ENCODE assay signal across 23 mouse cellular contexts in the genomic region with DNA sequence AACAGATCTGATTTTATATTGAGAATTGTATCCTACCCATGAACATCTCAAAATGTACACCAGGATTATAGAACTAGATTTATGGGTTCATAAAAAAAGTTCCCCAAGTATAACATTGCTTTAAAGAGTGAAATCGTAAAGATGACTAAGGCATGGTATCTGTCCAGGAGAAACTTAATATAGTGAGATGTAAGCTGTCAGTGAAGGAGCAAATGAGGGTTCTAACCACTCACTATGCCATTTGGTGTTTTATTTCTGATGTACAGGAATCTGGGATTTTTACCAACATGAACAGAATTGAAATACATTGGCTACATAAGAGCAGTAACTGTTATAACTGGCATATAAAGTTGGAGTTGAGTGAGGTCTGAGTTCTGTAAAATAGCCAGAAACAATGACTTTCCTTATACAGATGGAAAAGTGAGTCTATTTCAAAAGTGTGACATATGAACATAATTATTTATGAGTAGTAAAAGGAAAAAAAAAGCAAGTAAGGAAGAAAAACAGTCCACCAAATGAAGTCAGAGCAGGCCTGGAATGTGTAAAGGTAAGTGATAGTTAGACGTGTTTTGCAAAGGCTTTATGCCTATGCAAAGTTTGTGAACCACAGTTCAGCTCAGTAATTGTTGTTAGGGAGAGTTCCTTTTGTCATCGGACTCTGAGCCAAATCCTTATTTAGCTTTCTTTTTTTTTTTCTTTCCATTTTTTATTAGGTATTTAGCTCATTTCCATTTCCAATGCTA. TPM values are rescaled to one million over a fixed set of nuclear protein-coding genes. Genes with fewer than 3 reads are reported as not detected.
"Had no signal": no experiment of that assay in that cellular context is flagged by ENCODE, and none has a peak within 500 bp of the region (broad histone marks: within the 10 kb centered on the region; RNA-seq: fewer than 3 reads in every experiment).

No protein-coding gene starts in this region.

- H3K27ac ChIP-seq: kidney, postnatal 0 days; layer of hippocampus, adult 2 months; liver, embryonic 13.5 days; midbrain, embryonic 12.5 days; midbrain, embryonic 15.5 days; neural tube, embryonic 13.5 days; stomach, embryonic 15.5 days had no signal

- H3K27me3 ChIP-seq: liver, embryonic 13.5 days; midbrain, embryonic 12.5 days; midbrain, embryonic 15.5 days; neural tube, embryonic 13.5 days; stomach, embryonic 15.5 days had no signal

- H3K9me3 ChIP-seq: liver, embryonic 13.5 days; midbrain, embryonic 12.5 days; midbrain, embryonic 15.5 days; neural tube, embryonic 13.5 days; stomach, embryonic 15.5 days had no signal

- H3K9ac ChIP-seq: liver, embryonic 13.5 days; midbrain, embryonic 12.5 days; midbrain, embryonic 15.5 days; neural tube, embryonic 13.5 days; stomach, embryonic 15.5 days had no signal

- H3K36me3 ChIP-seq: liver, embryonic 13.5 days; midbrain, embryonic 12.5 days; midbrain, embryonic 15.5 days; neural tube, embryonic 13.5 days; stomach, embryonic 15.5 days had no signal

- H3K4me2 ChIP-seq: liver, embryonic 13.5 days; midbrain, embryonic 12.5 days; midbrain, embryonic 15.5 days; neural tube, embryonic 13.5 days; stomach, embryonic 15.5 days had no signal

- H3K4me1 ChIP-seq: liver, embryonic 13.5 days; midbrain, embryonic 12.5 days; midbrain, embryonic 15.5 days; neural tube, embryonic 13.5 days; stomach, embryonic 15.5 days had no signal

- ATAC-seq: midbrain, embryonic 15.5 days had no signal

- H3K4me3 ChIP-seq: layer of hippocampus, adult 2 months; liver, embryonic 13.5 days; midbrain, embryonic 12.5 days; midbrain, embryonic 15.5 days; neural tube, embryonic 13.5 days; stomach, embryonic 15.5 days had no signal

- DNase-seq: kidney, postnatal 25 days; layer of hippocampus, adult 9-11 months; liver, embryonic 13.5 days; lung, adult 2 months; lung, postnatal 14 days; lung, postnatal 4 days; retina, postnatal 1 day; right cerebral cortex, postnatal 25 days; spleen, adult 18-20 months; thymus, adult 18-20 months; thymus, postnatal 36 days had no signal

RNA-seq across cellular contexts. Expression of gene Ugt2b34, which starts 4.8 kb away (rescaled TPM):
- polyA plus RNA-seq: limb, embryonic 11.5 days; midbrain, embryonic 12.5 days; midbrain, embryonic 15.5 days; neural tube, embryonic 13.5 days had no signal

RNA-seq across cellular contexts. Expression of gene Ugt2b1, which starts 14.8 kb away (rescaled TPM):
- polyA plus RNA-seq: kidney, adult 2 months; kidney, embryonic 14.5 days; kidney, postnatal 0 days; large intestine, adult 2 months; limb, embryonic 11.5 days; lung, embryonic 16.5 days; midbrain, embryonic 12.5 days; midbrain, embryonic 15.5 days; neural tube, embryonic 13.5 days; testis, adult 2 months had no signal
